Mouse (Mus musculus) stomach, embryonic 16.5 days (tissue): ENCODE measurements around the gene Hdac7. TPM values are rescaled to one million over a fixed set of nuclear protein-coding genes. Genes with fewer than 3 reads are reported as not detected.

Source experiments
- ATAC-seq: fragments of 200-750 bp; cut with Nextera tagmentation; 2 replicates; pipeline ENCODE4 v1.8.0; 2017; ENCODE audit warnings: moderate number of reproducible peaks, moderate TSS enrichment; ENCODE audit not compliant: insufficient read depth, low FRiP score
- H3K27ac ChIP-seq: fragments of 300-500 bp; sonication (generic); 2 replicates; pipeline ENCODE4 v1.5.1; 2014; ENCODE audit warnings: low read length
- H3K27me3 ChIP-seq: fragments of 300-500 bp; sonication (generic); 2 replicates; pipeline ENCODE4 v1.6.1; 2014; ENCODE audit warnings: low read length, control low read depth, mixed read lengths; ENCODE audit not compliant: control insufficient read depth, insufficient read depth
- H3K36me3 ChIP-seq: fragments of 300-500 bp; sonication (generic); 2 replicates; pipeline ENCODE4 v1.6.1; 2014; ENCODE audit warnings: low read length; ENCODE audit not compliant: control insufficient read depth, insufficient read depth
- H3K4me1 ChIP-seq: fragments of 300-500 bp; sonication (generic); 2 replicates; pipeline ENCODE4 v1.6.1; 2014; ENCODE audit warnings: low read length, control low read depth, mixed read lengths; ENCODE audit not compliant: control insufficient read depth, insufficient read depth
- H3K4me2 ChIP-seq: fragments of 300-500 bp; sonication (generic); 2 replicates; pipeline ENCODE4 v1.6.1; 2014; ENCODE audit warnings: low read depth, low read length, mixed read lengths
- H3K4me3 ChIP-seq: fragments of 300-500 bp; sonication (generic); replicated peaks from 2 replicates; pipeline ENCODE4 v1.5.1; 2014; ENCODE audit warnings: mild to moderate bottlenecking, low read length
- H3K9ac ChIP-seq: fragments of 300-500 bp; sonication (generic); 2 replicates; pipeline ENCODE4 v1.6.1; 2014; ENCODE audit warnings: low read length
- H3K9me3 ChIP-seq: fragments of 300-500 bp; sonication (generic); replicated peaks from 2 replicates; pipeline ENCODE4 v1.6.1; 2016; ENCODE audit warnings: low read length, control low read depth; ENCODE audit not compliant: control insufficient read depth
- WGBS: fragments of 180-500 bp; shearing (Covaris S2); extraction: QIAGEN DNeasy Blood & Tissue Kit; methylation state at CpG from one replicate; pipeline ENCODE4 v1.1.7; 2014; 5-methylcytosine and 5-hydroxymethylcytosine counted together
- polyA plus RNA-seq: library from polyadenylated mRNA; unstranded; fragments of >200 nt; fragmentation: Nextera tagmentation; extraction: Ambion mirVana; gene quantifications from 2 replicates; pipeline ENCODE4 v1.2.1, GENCODE M21; 2015

The Hdac7 gene
- polyA plus RNA-seq, 1 experiment from 2014 or later = 20.4 TPM

DNA sequence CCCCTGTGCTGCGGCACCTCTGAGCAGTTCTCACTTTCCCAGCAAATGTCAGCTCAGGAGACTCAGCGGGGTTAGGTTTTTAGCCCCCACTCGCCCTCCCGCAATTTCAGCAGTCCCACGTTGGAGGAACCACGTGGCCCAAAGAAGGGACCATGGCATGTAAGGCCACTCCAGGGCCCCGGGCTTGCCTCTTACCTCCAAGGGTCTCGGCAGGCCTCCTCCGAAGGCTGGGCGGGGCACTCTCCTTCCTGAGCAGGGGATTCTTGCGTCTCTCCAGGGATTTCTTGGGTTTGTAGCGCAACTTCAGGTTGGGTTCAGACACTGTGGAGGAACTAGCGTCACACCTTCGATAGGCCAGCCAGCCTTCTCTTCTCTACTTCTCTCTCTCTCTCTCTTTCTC, 35.1 kb downstream of the Hdac7 start:
- no peak overlapping the region for H3K9ac ChIP-seq
- H3K36me3 ChIP-seq = peaks cover 14% of the 10 kb centered on the region
- H3K4me1 ChIP-seq = peaks cover 22% of the 10 kb centered on the region
- H3K27ac ChIP-seq = no peak overlapping the region
- H3K9me3 ChIP-seq = no peaks in the 10 kb centered on the region
- 80% methylated on average over 14 of the region's 14 CpGs for WGBS
- ATAC-seq = no peak
- H3K27me3 ChIP-seq = no peaks in the 10 kb centered on the region
- no peak overlapping the region for H3K4me2 ChIP-seq
- H3K4me3 ChIP-seq = no peak overlapping the region

DNA sequence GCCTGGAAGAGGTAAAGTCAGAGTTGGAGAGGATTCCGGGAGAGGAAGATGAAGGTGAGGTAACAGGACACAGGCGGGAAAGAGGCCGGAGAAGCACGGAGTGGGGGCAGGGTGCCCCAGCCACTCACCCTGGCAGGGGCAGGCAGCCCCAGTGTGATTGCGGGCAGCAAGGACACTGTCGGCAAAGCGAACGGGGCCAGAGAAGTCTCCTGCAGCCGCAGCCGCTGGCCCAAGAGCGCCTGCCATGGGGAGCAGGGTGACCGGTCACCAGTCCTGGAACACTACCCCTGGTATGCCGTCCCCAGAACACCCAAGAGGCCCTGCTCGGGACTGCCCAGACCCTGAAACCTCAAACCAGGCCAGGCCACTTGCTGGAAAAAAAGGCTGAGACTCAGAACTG, 35.8 kb downstream of the Hdac7 start:
- no peaks in the 10 kb centered on the region for H3K9me3 ChIP-seq
- no peak overlapping the region for H3K4me3 ChIP-seq
- H3K27ac ChIP-seq = no peak overlapping the region
- peaks cover 15% of the 10 kb centered on the region for H3K4me1 ChIP-seq
- WGBS = 91% methylated on average over 13 of the region's 14 CpGs
- H3K4me2 ChIP-seq = no peak overlapping the region
- peaks cover 14% of the 10 kb centered on the region for H3K36me3 ChIP-seq
- no peaks in the 10 kb centered on the region for H3K27me3 ChIP-seq
- ATAC-seq = no peak
- no peak overlapping the region for H3K9ac ChIP-seq

DNA sequence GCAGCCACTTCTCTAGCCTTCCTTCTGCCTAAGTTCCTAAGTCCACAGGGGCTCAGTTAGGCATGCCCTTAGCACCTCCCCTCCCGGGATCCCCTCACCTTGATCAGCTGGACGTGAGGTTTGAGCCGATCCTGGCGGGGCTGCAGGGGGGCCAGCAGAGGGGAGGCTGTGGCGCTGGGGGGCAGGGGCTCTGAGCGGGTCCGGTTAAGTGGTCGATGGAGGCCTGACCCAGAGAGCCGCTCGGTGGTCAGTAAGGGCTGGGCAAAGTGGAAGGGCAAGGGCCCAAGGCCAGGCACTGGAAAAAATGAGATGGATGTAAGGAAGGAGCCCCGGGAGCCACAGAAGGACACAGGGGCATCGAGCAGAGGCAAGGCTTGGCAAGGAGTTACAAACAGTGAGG, 36.4 kb downstream of the Hdac7 start:
- H3K9ac ChIP-seq = no peak overlapping the region
- 77% methylated on average over 12 of the region's 12 CpGs for WGBS
- H3K27me3 ChIP-seq = no peaks in the 10 kb centered on the region
- H3K4me1 ChIP-seq = peaks cover 9% of the 10 kb centered on the region
- H3K36me3 ChIP-seq = peaks cover 14% of the 10 kb centered on the region
- no peaks in the 10 kb centered on the region for H3K9me3 ChIP-seq
- no peak overlapping the region for H3K4me2 ChIP-seq
- no peak overlapping the region for H3K27ac ChIP-seq
- H3K4me3 ChIP-seq = no peak overlapping the region
- no peak for ATAC-seq

DNA sequence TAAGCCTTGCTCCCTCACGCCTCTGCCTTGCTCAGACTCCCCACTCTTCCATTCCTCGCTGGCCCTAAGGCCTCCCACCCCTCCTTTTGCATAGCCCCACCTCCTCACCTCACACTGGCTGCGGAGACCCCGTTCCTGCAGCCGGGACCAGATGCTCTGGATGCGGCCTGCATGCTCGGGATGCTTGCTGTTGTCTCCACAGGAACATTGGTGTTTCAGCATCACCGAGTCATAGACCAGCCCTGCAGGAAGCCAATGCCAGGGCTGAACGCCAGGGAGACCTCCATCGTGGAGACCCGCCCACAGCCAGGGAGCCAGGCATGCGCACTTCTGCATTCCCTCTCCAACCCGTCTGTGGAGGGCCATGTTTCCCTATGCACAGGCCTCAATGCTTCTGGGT, 41.7 kb downstream of the Hdac7 start:
- no peak overlapping the region; the same call in 1 of the 2 replicates for H3K27ac ChIP-seq
- 29% methylated on average over 13 of the region's 13 CpGs for WGBS
- H3K4me1 ChIP-seq = no peaks in the 10 kb centered on the region
- H3K9ac ChIP-seq = no peak overlapping the region
- 0 out of 2 replicates have a peak, but pooled peaks have one; percentile 35 for ATAC-seq
- no peaks in the 10 kb centered on the region for H3K9me3 ChIP-seq
- H3K36me3 ChIP-seq = peaks cover 14% of the 10 kb centered on the region; the same call in 1 of the 2 replicates
- H3K4me3 ChIP-seq = no peak overlapping the region
- H3K27me3 ChIP-seq = no peaks in the 10 kb centered on the region
- no peak overlapping the region for H3K4me2 ChIP-seq

- no peak for ATAC-seq
- Histone ChIP-seq H3K36me3 (peaks cover 8% of the 10 kb centered on the region; the same call in 1 of the 2 replicates), H3K4me1 (no peaks in the 10 kb centered on the region), H3K27me3 (no peaks in the 10 kb centered on the region), H3K4me3 (no peak overlapping the region), H3K9me3 (no peaks in the 10 kb centered on the region), H3K4me2 (no peak overlapping the region), H3K9ac (no peak overlapping the region), H3K27ac (no peak overlapping the region)
- WGBS = 81% methylated on average over 7 of the region's 7 CpGs
These were observed 42.5 kb downstream of the Hdac7 start for GRCm38 (mm10) chr15:97801811-97802210.

DNA sequence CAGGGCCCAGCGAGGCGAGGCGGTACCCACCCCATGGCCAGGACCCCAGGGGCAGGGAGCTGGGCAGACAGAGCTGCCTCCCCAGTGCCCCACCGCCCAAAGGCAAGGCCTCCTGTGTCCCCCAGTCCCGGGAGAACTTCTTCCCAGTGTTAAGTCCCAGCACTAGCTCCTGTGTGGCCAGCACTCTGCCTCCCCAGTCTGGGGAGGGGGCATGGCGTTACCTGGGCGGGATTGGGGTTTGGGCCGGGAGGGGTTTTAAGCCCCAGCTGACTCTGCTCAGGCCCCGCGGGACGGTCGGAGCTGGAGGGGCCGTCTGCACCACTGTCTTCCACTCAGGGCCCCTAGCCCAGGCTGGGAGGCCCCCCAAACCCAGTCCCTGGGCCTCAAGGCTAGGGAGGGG, 43.4 kb downstream of the Hdac7 start:
- Histone ChIP-seq H3K27me3 (no peaks in the 10 kb centered on the region), H3K4me1 (no peaks in the 10 kb centered on the region), H3K4me2 (no peak overlapping the region), H3K27ac (no peak overlapping the region), H3K36me3 (peaks cover 8% of the 10 kb centered on the region; the same call in 1 of the 2 replicates), H3K9me3 (no peaks in the 10 kb centered on the region), H3K9ac (no peak overlapping the region), H3K4me3 (no peak overlapping the region)
- WGBS = 87% methylated on average over 13 of the region's 13 CpGs
- ATAC-seq = no peak

DNA sequence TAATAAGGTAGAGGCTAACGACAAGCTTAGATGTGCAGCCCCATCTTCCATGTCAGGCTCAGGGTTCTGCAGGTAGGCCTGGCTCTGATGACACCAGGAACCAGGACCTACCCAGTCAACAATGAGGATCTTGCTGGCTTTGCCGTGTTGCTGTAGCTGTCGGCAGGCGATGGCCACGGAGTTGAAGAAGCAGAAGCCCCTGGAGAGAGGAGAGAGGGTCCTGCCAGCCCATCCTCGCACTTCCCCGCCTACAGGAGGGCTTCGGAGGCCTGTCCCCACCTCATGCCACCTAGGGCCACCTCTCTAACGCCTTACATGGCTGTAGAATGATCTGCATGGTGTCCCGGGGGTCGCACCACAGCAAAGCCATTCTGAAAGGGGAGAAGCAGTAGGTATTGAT, 44.9 kb downstream of the Hdac7 start:
- no peaks in the 10 kb centered on the region for H3K9me3 ChIP-seq
- no peaks in the 10 kb centered on the region for H3K4me1 ChIP-seq
- no peak overlapping the region for H3K4me2 ChIP-seq
- H3K9ac ChIP-seq = no peak overlapping the region
- WGBS = 88% methylated on average over 11 of the region's 11 CpGs
- H3K36me3 ChIP-seq = peaks cover 8% of the 10 kb centered on the region; the same call in 1 of the 2 replicates
- no peak for ATAC-seq
- no peak overlapping the region for H3K4me3 ChIP-seq
- H3K27me3 ChIP-seq = no peaks in the 10 kb centered on the region
- H3K27ac ChIP-seq = no peak overlapping the region

DNA sequence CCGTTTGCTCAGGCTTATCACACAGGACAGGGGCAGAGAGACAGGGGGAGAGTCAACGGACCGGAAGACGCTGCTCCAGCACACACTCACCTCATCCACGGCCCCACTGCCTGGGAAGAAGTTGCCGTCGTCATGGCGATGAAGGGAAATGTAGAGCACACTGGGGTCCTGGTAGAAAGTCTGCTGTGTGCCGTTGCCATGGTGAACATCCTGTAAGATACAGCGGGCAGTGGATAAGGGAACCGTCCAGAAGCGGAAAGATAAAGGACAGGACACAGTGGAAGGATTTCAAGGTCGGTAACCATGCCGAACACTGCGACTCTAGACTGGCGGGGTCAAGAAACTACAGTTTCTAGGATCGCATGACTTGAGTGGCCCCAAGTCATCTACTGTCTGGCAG, 46.2 kb downstream of the Hdac7 start:
- Histone ChIP-seq H3K9ac (no peak overlapping the region), H3K27ac (no peak overlapping the region), H3K36me3 (peaks cover 8% of the 10 kb centered on the region; the same call in 1 of the 2 replicates), H3K4me1 (no peaks in the 10 kb centered on the region), H3K9me3 (no peaks in the 10 kb centered on the region), H3K4me3 (no peak overlapping the region), H3K27me3 (no peaks in the 10 kb centered on the region), H3K4me2 (no peak overlapping the region)
- no peak for ATAC-seq
- WGBS = 69% methylated on average over 17 of the region's 17 CpGs

GRCm38 (mm10) chr15:97796674-97797310, 47.5 kb downstream of the Hdac7 start:
- no peak overlapping the region for H3K4me3 ChIP-seq
- no peaks in the 10 kb centered on the region for H3K9me3 ChIP-seq
- no peak overlapping the region for H3K27ac ChIP-seq
- 92% methylated on average over 17 of the region's 17 CpGs for WGBS
- H3K4me2 ChIP-seq = no peak overlapping the region
- H3K36me3 ChIP-seq = peaks cover 8% of the 10 kb centered on the region; the same call in 1 of the 2 replicates
- no peaks in the 10 kb centered on the region for H3K27me3 ChIP-seq
- no peaks in the 10 kb centered on the region for H3K4me1 ChIP-seq
- ATAC-seq = no peak
- no peak overlapping the region for H3K9ac ChIP-seq
